Mouse (Mus musculus): ENCODE results near the gene Adam12.

DNA sequence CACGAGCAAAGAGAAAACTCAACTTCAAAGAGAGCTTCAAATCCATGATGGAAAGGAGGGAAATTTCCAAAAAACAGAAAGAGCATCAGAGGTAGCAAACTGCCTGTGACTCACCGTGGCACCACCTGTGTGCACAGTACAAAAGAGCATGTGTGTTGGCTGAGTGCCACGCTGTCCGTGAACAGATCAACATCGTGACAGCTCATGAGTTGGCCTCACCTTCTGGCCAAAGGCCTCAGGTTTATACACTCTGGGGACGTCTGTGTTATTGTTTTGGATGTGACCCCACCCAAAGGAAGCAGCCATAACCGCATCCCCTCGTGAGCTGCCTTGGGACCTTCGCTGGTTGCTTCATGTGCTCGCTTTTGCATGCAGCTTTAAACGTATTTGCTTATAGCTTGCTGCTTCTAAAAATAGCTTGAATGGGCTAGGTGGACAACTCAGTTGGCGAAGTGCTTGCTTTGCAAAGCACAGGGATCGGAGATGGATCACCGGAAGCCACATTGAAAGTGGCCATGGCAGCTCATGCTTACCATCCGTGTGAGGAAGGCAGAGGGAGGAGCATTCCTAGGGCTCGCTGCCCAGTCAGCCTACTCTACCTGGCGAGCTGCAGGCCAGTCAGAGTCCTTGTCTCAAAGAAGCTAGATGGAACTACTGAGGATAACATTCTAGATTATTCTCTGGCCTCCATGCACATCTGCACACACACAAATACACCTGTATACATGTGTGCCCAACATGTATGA, 151.8 kb downstream of the Adam12 start:
- TF ChIP-seq CTCF (IDR thresholded peaks at IDR 0.05; ENCODE audit: control insufficient read depth, insufficient read depth, low read length) (no peak), POLR2A (IDR thresholded peaks at IDR 0.05; ENCODE audit: borderline replicate concordance, control insufficient read depth, low read depth, low read length) (no peak)

All from bone marrow, adult 2 months (tissue).